Mouse (Mus musculus): ENCODE measurements at regions not wholly inside any gene's neighbourhood (a gene's known extent, or its start where the extent isn't known, plus 50 kb on each side); places are given as distances from the start of the nearest gene placed in this dataset.

DNA sequence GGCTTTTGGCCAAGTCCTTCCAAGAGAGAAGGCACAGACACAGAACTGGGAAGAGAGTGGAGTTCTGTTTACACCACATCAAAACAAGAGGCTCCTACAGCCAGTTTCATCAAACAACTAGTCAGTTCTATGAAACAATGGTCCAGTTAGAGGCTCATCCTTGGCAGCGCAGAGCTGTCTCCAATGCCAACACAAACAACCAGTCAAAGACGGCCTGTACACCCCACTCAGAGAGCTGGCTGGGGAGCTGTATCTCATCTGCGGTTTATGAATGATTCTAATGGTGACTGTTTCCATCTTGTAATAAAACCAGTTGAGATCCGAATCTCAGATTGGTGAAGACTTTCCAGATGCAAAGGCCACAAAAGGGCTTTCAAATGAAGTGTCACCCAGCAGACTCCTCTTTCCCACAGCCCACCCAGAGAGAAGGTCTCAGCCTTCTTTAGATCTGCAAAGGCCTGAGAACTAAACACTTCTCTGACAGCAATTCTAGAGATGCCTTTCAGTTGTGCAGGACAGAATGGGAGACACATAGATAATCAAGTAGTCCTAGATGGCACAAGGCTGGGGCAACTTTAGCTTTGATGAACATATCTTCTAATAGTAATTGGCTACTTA is 343.1 kb upstream of the Rasgrp1 start:
- H3K4me2 ChIP-seq (ENCODE audit: low read length) = no peak overlapping the region
- no peaks in the 10 kb centered on the region for H3K4me1 ChIP-seq (ENCODE audit: control insufficient read depth, insufficient read depth, low read length)
- DNase-seq (ENCODE audit: low spot score) (no peak), ATAC-seq (no peak)
- no peaks in the 10 kb centered on the region for H3K36me3 ChIP-seq (ENCODE audit: control insufficient read depth, insufficient read depth, low read length)
- no peak overlapping the region for H3K9ac ChIP-seq (ENCODE audit: low read length)
- H3K27me3 ChIP-seq (replicated peaks; ENCODE audit: control insufficient read depth, insufficient read depth, low read length) = no peaks in the 10 kb centered on the region
- WGBS = 83% methylated on average over 4 of the region's 4 CpGs
- no peak overlapping the region for H3K27ac ChIP-seq (ENCODE audit: low read depth, low read length)
- H3K4me3 ChIP-seq (ENCODE audit: low read depth, low read length) = no peak overlapping the region
- H3K9me3 ChIP-seq (replicated peaks; ENCODE audit: control insufficient read depth, low read length) = no peaks in the 10 kb centered on the region

DNA sequence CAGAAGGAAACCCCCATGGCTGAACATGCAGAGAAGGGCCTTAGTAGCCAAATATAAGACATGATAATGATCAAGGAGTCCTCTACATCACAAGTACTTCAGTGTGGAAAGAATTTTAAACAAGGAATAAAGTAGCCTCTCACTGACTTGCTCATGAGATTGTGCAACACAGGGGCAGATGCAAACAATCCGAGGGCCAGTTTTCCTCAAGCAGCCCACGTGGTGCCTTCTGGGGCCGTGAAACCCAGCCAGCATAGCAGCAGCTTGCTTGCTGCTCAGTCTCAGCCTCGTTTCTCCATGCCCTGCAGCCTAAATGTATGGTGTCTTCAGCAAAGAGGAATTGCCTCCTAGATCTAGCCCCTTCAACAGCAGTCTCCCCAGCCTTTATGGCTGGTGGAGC is 350.7 kb upstream of the Rasgrp1 start:
- H3K9ac ChIP-seq (ENCODE audit: low read length) = no peak overlapping the region

DNA sequence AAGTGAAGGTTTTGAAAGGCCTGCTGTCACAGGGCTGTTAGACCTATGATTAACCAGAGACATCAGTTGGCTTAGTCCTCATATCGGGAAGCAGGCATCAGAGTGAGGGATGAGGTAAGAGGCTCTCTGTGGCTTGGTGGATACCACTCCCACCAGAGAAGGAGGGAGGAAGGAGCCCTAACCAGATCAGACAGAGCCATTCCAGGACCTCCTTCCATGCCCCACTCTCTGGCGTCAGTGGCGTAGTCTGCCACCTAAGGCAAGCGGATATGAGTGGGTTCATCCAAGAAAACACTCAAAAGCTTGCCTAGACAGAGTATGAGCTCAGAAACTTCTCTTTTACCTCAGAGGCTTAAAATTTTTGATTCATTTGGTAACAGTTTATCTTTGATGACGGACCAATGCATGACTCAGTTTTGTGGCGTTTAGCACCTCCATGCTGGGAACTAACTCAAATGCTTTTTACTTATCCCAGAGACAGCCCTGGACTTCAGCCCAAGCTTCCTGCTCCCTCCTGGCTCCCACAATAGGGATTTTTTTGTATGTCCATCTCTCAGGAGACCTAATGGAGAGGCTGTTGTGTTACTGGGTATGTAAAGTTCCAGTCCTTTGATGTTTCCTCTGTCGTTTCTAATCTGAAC is 367.5 kb upstream of the Rasgrp1 start:
- H3K4me3 ChIP-seq (ENCODE audit: low read depth, low read length) = no peak overlapping the region
- no peaks in the 10 kb centered on the region for H3K9me3 ChIP-seq (replicated peaks; ENCODE audit: control insufficient read depth, low read length)
- H3K4me1 ChIP-seq (ENCODE audit: control insufficient read depth, insufficient read depth, low read length) = no peaks in the 10 kb centered on the region
- no peak overlapping the region for H3K27ac ChIP-seq (ENCODE audit: low read depth, low read length)
- H3K36me3 ChIP-seq (ENCODE audit: control insufficient read depth, insufficient read depth, low read length) = no peaks in the 10 kb centered on the region
- no peaks in the 10 kb centered on the region for H3K27me3 ChIP-seq (replicated peaks; ENCODE audit: control insufficient read depth, insufficient read depth, low read length)
- ATAC-seq = no peak
- no peak overlapping the region for H3K9ac ChIP-seq (ENCODE audit: low read length)
- no peak overlapping the region for H3K4me2 ChIP-seq (ENCODE audit: low read length)
- WGBS = 88% methylated on average over 7 of the region's 7 CpGs
- no peak for DNase-seq (ENCODE audit: low spot score)

More for the DNA sequence above, 350.7 kb upstream of the Rasgrp1 start:
- Histone ChIP-seq H3K4me3 (ENCODE audit: low read depth, low read length) (no peak overlapping the region), H3K27ac (ENCODE audit: low read depth, low read length) (no peak overlapping the region), H3K9me3 (replicated peaks; ENCODE audit: control insufficient read depth, low read length) (no peaks in the 10 kb centered on the region), H3K4me2 (ENCODE audit: low read length) (no peak overlapping the region), H3K36me3 (ENCODE audit: control insufficient read depth, insufficient read depth, low read length) (no peaks in the 10 kb centered on the region), H3K4me1 (ENCODE audit: control insufficient read depth, insufficient read depth, low read length) (no peaks in the 10 kb centered on the region), H3K27me3 (replicated peaks; ENCODE audit: control insufficient read depth, insufficient read depth, low read length) (no peaks in the 10 kb centered on the region)
- WGBS = 71% methylated on average over 4 of the region's 4 CpGs
- DNase-seq (ENCODE audit: low spot score) (no peak), ATAC-seq (no peak)

DNA sequence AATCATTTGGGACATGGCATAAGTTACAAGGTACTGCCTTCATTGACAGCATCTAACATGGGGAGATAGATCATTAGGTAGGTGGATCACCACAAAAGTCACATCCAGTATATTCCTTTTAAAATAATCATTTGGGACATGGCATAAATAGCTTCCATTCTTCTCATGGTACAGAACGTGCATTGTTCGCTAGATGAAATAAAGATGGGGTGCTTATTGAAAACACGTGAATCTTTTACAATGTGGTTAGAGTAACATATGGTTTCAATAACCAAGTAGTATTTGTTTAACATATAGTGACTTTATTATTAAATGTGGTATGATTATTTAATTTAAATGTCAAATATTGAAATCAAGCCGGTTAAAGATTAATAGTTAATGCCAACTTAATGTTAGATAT is 381.3 kb upstream of the Rasgrp1 start:
- Histone ChIP-seq H3K9ac (ENCODE audit: low read length) (no peak overlapping the region), H3K4me1 (ENCODE audit: control insufficient read depth, insufficient read depth, low read length) (no peaks in the 10 kb centered on the region), H3K27me3 (replicated peaks; ENCODE audit: control insufficient read depth, insufficient read depth, low read length) (no peaks in the 10 kb centered on the region), H3K27ac (ENCODE audit: low read depth, low read length) (no peak overlapping the region), H3K4me2 (ENCODE audit: low read length) (no peak overlapping the region), H3K4me3 (ENCODE audit: low read depth, low read length) (no peak overlapping the region), H3K36me3 (ENCODE audit: control insufficient read depth, insufficient read depth, low read length) (no peaks in the 10 kb centered on the region), H3K9me3 (replicated peaks; ENCODE audit: control insufficient read depth, low read length) (no peaks in the 10 kb centered on the region)
- DNase-seq (ENCODE audit: low spot score) (no peak), ATAC-seq (no peak)
- 92% methylated on average over 4 of the region's 4 CpGs for WGBS

DNA sequence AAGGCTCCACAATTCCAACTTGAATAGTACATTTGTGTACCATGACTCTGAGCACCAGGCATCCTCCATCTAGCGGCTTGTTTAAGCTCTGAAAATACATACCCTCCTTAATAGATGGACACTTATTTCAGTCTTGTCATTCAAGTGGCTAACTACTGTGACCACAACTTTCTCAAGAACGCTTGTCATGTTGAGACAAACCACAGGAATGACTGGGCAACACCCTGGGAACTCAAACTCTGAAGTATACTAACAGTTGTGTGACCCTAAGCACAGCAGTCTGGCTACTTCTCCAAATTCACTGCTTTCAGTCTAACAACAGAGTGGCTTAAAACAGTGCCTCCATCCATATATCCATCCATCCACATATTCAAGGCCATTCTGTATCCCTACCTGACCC is 380.4 kb upstream of the Thbs1 start:
- DNase-seq (ENCODE audit: low spot score) (no peak), ATAC-seq (no peak)
- no peaks in the 10 kb centered on the region for H3K4me1 ChIP-seq (ENCODE audit: control insufficient read depth, insufficient read depth, low read length)
- no peaks in the 10 kb centered on the region for H3K27me3 ChIP-seq (replicated peaks; ENCODE audit: control insufficient read depth, insufficient read depth, low read length)
- H3K27ac ChIP-seq (ENCODE audit: low read depth, low read length) = no peak overlapping the region
- no peak overlapping the region for H3K9ac ChIP-seq (ENCODE audit: low read length)
- no peak overlapping the region for H3K4me3 ChIP-seq (ENCODE audit: low read depth, low read length)
- no peaks in the 10 kb centered on the region for H3K9me3 ChIP-seq (replicated peaks; ENCODE audit: control insufficient read depth, low read length)
- WGBS = 77% methylated on average over 2 of the region's 2 CpGs
- no peak overlapping the region for H3K4me2 ChIP-seq (ENCODE audit: low read length)
- H3K36me3 ChIP-seq (ENCODE audit: control insufficient read depth, insufficient read depth, low read length) = no peaks in the 10 kb centered on the region

DNA sequence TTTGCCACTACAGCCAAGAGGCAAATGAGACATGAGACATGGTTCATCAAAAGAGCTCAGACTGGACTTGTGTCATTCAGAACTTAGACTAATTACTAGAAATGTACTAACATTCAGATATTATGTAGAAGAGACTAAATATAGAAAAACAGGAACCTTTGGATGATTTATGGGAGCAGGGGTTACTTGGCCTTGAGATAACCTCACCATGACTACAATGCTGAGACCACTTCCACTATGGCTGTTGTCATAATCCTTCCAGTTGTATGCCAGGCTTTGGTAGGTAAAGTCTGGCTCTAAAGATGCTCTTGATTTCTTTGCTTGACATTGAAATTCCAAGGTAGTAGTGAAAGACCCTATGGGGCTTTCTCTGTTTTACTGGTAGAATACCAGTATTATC is 369.3 kb upstream of the Thbs1 start:
- no peak overlapping the region for H3K27ac ChIP-seq (ENCODE audit: low read depth, low read length)
- H3K4me1 ChIP-seq (ENCODE audit: control insufficient read depth, insufficient read depth, low read length) = no peaks in the 10 kb centered on the region
- ATAC-seq = no peak
- no peak overlapping the region for H3K9ac ChIP-seq (ENCODE audit: low read length)
- no peak for DNase-seq (ENCODE audit: low spot score)
- H3K4me2 ChIP-seq (ENCODE audit: low read length) = no peak overlapping the region
- H3K9me3 ChIP-seq (replicated peaks; ENCODE audit: control insufficient read depth, low read length) = no peaks in the 10 kb centered on the region
- H3K4me3 ChIP-seq (ENCODE audit: low read depth, low read length) = no peak overlapping the region
- H3K36me3 ChIP-seq (ENCODE audit: control insufficient read depth, insufficient read depth, low read length) = no peaks in the 10 kb centered on the region
- no peaks in the 10 kb centered on the region for H3K27me3 ChIP-seq (replicated peaks; ENCODE audit: control insufficient read depth, insufficient read depth, low read length)

DNA sequence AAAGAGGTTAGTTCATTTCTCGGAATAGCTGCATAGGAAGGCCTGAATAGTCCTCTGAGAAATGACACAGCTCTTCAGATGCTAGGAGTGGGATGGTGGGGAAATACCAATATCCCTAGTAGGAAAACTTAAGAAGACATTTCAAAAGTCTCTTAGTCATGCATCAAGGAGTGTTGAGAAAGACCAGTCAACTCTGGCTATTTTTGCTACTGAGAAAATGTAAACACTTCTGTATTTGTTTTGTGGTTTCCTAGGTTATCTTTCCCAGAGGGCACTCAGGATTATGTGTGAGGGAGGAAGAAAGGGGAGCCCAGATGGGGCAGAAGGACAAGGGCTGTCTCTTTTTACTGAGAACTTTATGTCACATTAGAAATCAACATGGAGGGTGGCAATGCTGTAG is 367.8 kb upstream of the Thbs1 start:
- no peak overlapping the region for H3K4me3 ChIP-seq (ENCODE audit: low read depth, low read length)
- no peaks in the 10 kb centered on the region for H3K4me1 ChIP-seq (ENCODE audit: control insufficient read depth, insufficient read depth, low read length)
- no peak for DNase-seq (ENCODE audit: low spot score)
- no peaks in the 10 kb centered on the region for H3K27me3 ChIP-seq (replicated peaks; ENCODE audit: control insufficient read depth, insufficient read depth, low read length)
- H3K9ac ChIP-seq (ENCODE audit: low read length) = no peak overlapping the region
- no peak overlapping the region for H3K4me2 ChIP-seq (ENCODE audit: low read length)
- no peaks in the 10 kb centered on the region for H3K36me3 ChIP-seq (ENCODE audit: control insufficient read depth, insufficient read depth, low read length)
- no peak overlapping the region for H3K27ac ChIP-seq (ENCODE audit: low read depth, low read length)
- ATAC-seq = no peak
- 87% methylated on average over 1 of the region's 1 CpGs for WGBS
- H3K9me3 ChIP-seq (replicated peaks; ENCODE audit: control insufficient read depth, low read length) = no peaks in the 10 kb centered on the region

DNA sequence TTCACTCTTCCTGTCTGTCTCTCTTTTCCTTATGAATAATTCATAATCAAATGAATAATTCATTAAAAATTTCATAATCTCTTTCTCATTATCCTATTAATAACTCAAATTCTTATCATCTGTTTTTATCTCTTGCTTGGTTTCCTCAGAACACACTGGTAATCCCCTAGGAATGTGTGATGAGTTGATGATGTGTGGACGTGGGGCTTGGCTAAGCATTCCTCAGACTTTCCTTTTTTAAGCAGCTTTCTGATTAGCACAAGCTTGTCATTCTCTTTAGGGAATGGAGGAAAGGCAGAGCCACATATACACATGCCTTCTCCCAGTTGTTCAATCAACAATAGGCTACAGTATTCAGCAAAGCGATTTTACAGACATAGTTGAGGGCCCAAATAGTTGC is 365.9 kb upstream of the Thbs1 start:
- no peak for DNase-seq (ENCODE audit: low spot score)
- Histone ChIP-seq H3K36me3 (ENCODE audit: control insufficient read depth, insufficient read depth, low read length) (no peaks in the 10 kb centered on the region), H3K4me1 (ENCODE audit: control insufficient read depth, insufficient read depth, low read length) (no peaks in the 10 kb centered on the region), H3K4me3 (ENCODE audit: low read depth, low read length) (no peak overlapping the region), H3K27me3 (replicated peaks; ENCODE audit: control insufficient read depth, insufficient read depth, low read length) (no peaks in the 10 kb centered on the region), H3K9me3 (replicated peaks; ENCODE audit: control insufficient read depth, low read length) (no peaks in the 10 kb centered on the region), H3K9ac (ENCODE audit: low read length) (no peak overlapping the region), H3K4me2 (ENCODE audit: low read length) (no peak overlapping the region), H3K27ac (ENCODE audit: low read depth, low read length) (no peak overlapping the region)
- no peak for ATAC-seq
- WGBS = 83% methylated on average over 2 of the region's 2 CpGs

DNA sequence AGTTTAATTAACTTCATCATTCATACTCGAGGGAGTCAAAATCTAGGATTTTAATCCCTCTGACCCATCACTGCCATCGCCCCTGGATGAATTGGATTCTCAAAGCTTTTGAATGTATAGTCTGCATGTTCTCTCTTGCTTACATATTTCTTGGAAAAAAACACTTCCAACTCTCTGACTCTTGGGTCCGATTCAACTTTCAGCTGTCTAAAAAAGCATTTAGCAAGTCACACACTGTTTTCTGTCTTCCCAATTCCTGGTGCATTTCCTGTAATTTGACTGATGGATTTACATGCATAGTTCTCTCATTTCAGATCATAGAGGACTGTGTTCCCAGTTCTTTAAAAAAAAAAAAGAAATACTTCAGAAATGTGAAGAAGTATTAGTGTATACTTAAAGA is 364.5 kb upstream of the Thbs1 start:
- H3K36me3 ChIP-seq (ENCODE audit: control insufficient read depth, insufficient read depth, low read length) = no peaks in the 10 kb centered on the region
- no peaks in the 10 kb centered on the region for H3K27me3 ChIP-seq (replicated peaks; ENCODE audit: control insufficient read depth, insufficient read depth, low read length)
- DNase-seq (ENCODE audit: low spot score) = no peak
- no peaks in the 10 kb centered on the region for H3K4me1 ChIP-seq (ENCODE audit: control insufficient read depth, insufficient read depth, low read length)
- H3K9me3 ChIP-seq (replicated peaks; ENCODE audit: control insufficient read depth, low read length) = no peaks in the 10 kb centered on the region
- no peak overlapping the region for H3K4me3 ChIP-seq (ENCODE audit: low read depth, low read length)
- H3K27ac ChIP-seq (ENCODE audit: low read depth, low read length) = no peak overlapping the region
- no peak overlapping the region for H3K9ac ChIP-seq (ENCODE audit: low read length)
- 88% methylated on average over 3 of the region's 3 CpGs for WGBS
- no peak overlapping the region for H3K4me2 ChIP-seq (ENCODE audit: low read length)
- no peak for ATAC-seq
